Mouse (Mus musculus): ENCODE measurements around the gene Ppat. TPM values are rescaled to one million over a fixed set of nuclear protein-coding genes. Genes with fewer than 3 reads are reported as not detected.
A peak's percentile ranks its signal among the peaks of the same experiment; 100 is the strongest.

The Ppat gene
- polyA plus RNA-seq, 1 experiment: 17.2 TPM

- no peak for TF ChIP-seq POLR2A (IDR thresholded peaks at IDR 0.05; ENCODE audit: borderline replicate concordance, control insufficient read depth, low read depth, low read length)
- no peak for TF ChIP-seq CTCF (IDR thresholded peaks at IDR 0.05; ENCODE audit: control insufficient read depth, insufficient read depth, low read length)
- 48% methylated on average over 2 of the region's 2 CpGs for WGBS
- no peak overlapping the region for H3K27ac ChIP-seq (ENCODE audit: control insufficient read depth, insufficient read depth, low read depth, low read length, poor library complexity)
- no peak overlapping the region for H3K4me3 ChIP-seq (replicated peaks; ENCODE audit: control insufficient read depth, low read depth, low read length)
- H3K4me1 ChIP-seq (ENCODE audit: control insufficient read depth, insufficient read depth, low read length): no peaks in the 10 kb centered on the region; the same call in 1 of the 2 replicates
Measured at GRCm38 (mm10) chr5:76892608-76893007, 58.8 kb downstream of the Ppat start.

DNA sequence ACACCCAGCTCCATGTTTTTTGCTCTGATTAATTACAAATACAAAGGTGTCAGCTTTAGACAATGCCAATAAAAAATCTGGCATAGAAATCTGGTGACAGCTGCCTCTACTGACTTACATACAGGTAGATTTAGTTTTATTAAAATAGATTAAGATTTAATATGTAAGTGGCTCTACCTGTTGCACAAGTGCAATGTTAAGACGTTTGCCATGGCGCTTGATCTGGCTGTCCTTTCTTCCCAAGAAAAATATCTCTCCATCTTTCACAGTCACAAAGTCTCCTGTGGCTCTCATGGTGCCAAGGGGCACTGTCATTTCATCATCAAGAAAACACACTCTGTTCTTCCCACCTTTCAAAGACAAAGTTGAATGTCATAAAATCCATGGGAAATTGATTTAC is 64.4 kb downstream of the Ppat start:
- Histone ChIP-seq H3K27ac (ENCODE audit: control insufficient read depth, insufficient read depth, low read depth, low read length, poor library complexity) (no peak overlapping the region), H3K4me1 (ENCODE audit: control insufficient read depth, insufficient read depth, low read length) (no peaks in the 10 kb centered on the region; the same call in 1 of the 2 replicates), H3K4me3 (replicated peaks; ENCODE audit: control insufficient read depth, low read depth, low read length) (no peak overlapping the region)
- TF ChIP-seq CTCF (IDR thresholded peaks at IDR 0.05; ENCODE audit: control insufficient read depth, insufficient read depth, low read length) (no peak), POLR2A (IDR thresholded peaks at IDR 0.05; ENCODE audit: borderline replicate concordance, control insufficient read depth, low read depth, low read length) (no peak)
- WGBS: 76% methylated on average over 2 of the region's 2 CpGs

- WGBS: 89% methylated on average over 1 of the region's 1 CpGs
- H3K4me3 ChIP-seq (replicated peaks; ENCODE audit: control insufficient read depth, low read depth, low read length): no peak overlapping the region
- TF ChIP-seq POLR2A (IDR thresholded peaks at IDR 0.05; ENCODE audit: borderline replicate concordance, control insufficient read depth, low read depth, low read length): no peak
- no peak for TF ChIP-seq CTCF (IDR thresholded peaks at IDR 0.05; ENCODE audit: control insufficient read depth, insufficient read depth, low read length)
- H3K4me1 ChIP-seq (ENCODE audit: control insufficient read depth, insufficient read depth, low read length): no peaks in the 10 kb centered on the region
- H3K27ac ChIP-seq (ENCODE audit: control insufficient read depth, insufficient read depth, low read depth, low read length, poor library complexity): no peak overlapping the region
Measured at GRCm38 (mm10) chr5:76884107-76884506, 67.3 kb downstream of the Ppat start.

DNA sequence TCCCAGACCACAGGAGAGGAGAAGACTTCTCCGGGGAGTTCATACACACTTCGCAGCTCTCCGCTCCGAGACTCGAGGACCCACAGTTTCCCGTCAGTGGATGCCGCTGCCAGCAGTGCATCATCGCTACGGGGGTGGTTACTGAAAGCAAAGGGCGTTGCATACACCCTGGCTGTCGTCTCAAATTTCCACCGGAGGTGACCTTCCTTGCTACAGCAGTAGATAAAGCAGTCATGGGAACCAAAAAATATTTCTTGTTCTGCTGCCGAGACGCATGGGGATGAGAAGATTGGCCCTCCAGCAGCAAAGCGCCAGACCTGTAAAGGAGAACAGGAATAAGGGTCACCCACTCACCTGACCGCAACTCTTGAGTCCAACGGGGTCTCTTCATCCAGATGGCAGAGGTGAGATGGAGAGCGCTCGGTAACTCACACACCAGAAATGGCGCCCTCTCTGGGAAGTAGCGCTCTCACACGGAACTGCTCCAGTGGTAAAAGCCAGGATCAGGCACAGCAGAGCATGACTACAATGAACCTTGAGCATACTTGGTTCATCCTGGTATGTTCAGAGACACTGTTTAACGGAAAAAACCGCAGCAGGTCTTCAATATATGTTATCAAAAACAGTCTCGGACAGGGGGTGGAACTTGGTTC is 75.1 kb downstream of the Ppat start:
- no peak overlapping the region for H3K4me3 ChIP-seq (replicated peaks; ENCODE audit: control insufficient read depth, low read depth, low read length)
- no peak for TF ChIP-seq POLR2A (IDR thresholded peaks at IDR 0.05; ENCODE audit: borderline replicate concordance, control insufficient read depth, low read depth, low read length)
- TF ChIP-seq CTCF (IDR thresholded peaks at IDR 0.05; ENCODE audit: control insufficient read depth, insufficient read depth, low read length): no peak
- H3K4me1 ChIP-seq (ENCODE audit: control insufficient read depth, insufficient read depth, low read length): no peaks in the 10 kb centered on the region; the same call in 1 of the 2 replicates
- WGBS: 92% methylated on average over 25 of the region's 25 CpGs
- H3K27ac ChIP-seq (ENCODE audit: control insufficient read depth, insufficient read depth, low read depth, low read length, poor library complexity): no peak overlapping the region

DNA sequence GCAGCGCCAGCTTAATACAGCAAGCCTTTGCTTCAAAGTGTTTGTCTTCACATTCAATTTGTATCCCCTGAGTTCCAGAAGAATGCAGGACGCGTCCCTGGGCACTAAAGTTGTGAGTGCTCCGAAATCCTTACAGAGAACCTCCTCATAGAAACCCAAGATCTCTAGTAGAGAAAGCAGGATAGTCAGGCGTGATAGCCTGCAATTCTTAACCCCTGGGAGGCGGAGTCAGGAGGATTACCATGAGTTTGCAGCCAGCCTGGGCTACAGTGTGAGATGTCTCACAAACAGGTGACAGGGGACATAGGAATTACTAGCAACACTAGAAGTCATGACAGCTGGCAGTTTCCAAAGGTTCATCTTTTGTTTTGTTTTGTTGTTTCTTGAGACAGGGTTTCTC is 81.8 kb downstream of the Ppat start:
- H3K4me3 ChIP-seq (replicated peaks; ENCODE audit: control insufficient read depth, low read depth, low read length): peak overlapping the region; percentile 49
- WGBS: 44% methylated on average over 6 of the region's 6 CpGs

GRCm38 (mm10) chr5:76868693-76869286 is 82.6 kb downstream of the Ppat start:
- no peak for TF ChIP-seq POLR2A (IDR thresholded peaks at IDR 0.05; ENCODE audit: borderline replicate concordance, control insufficient read depth, low read depth, low read length)
- TF ChIP-seq CTCF (IDR thresholded peaks at IDR 0.05; ENCODE audit: control insufficient read depth, insufficient read depth, low read length): no peak
- WGBS: 28% methylated on average over 16 of the region's 16 CpGs
- Histone ChIP-seq H3K27ac (ENCODE audit: control insufficient read depth, insufficient read depth, low read depth, low read length, poor library complexity) (no peak overlapping the region), H3K4me3 (replicated peaks; ENCODE audit: control insufficient read depth, low read depth, low read length) (peak overlapping the region; percentile 49), H3K4me1 (ENCODE audit: control insufficient read depth, insufficient read depth, low read length) (no peaks in the 10 kb centered on the region)

More for the DNA sequence above, 81.8 kb downstream of the Ppat start:
- H3K4me1 ChIP-seq (ENCODE audit: control insufficient read depth, insufficient read depth, low read length): no peaks in the 10 kb centered on the region
- no peak for TF ChIP-seq CTCF (IDR thresholded peaks at IDR 0.05; ENCODE audit: control insufficient read depth, insufficient read depth, low read length)
- H3K27ac ChIP-seq (ENCODE audit: control insufficient read depth, insufficient read depth, low read depth, low read length, poor library complexity): no peak overlapping the region

GRCm38 (mm10) chr5:76866819-76867218 is 84.6 kb downstream of the Ppat start:
- no peak overlapping the region for H3K4me3 ChIP-seq (replicated peaks; ENCODE audit: control insufficient read depth, low read depth, low read length)
- TF ChIP-seq CTCF (IDR thresholded peaks at IDR 0.05; ENCODE audit: control insufficient read depth, insufficient read depth, low read length) (no peak), POLR2A (IDR thresholded peaks at IDR 0.05; ENCODE audit: borderline replicate concordance, control insufficient read depth, low read depth, low read length) (no peak)
- 90% methylated on average over 8 of the region's 8 CpGs for WGBS
- no peak overlapping the region for H3K27ac ChIP-seq (ENCODE audit: control insufficient read depth, insufficient read depth, low read depth, low read length, poor library complexity)
- H3K4me1 ChIP-seq (ENCODE audit: control insufficient read depth, insufficient read depth, low read length): no peaks in the 10 kb centered on the region

Other genes with a start within 250 kb of the Ppat start
- 11.6 and 16.5 TPM in 2 replicates for gene Aasdh, start 46.1 kb downstream of the Ppat start, polyA plus RNA-seq (2011; ENCODE audit: insufficient read depth, insufficient read length, low replicate concordance, missing spikeins)
- 76.6 and 84.6 TPM in 2 replicates for gene Paics, start 271 bp downstream of the Ppat start, polyA plus RNA-seq (2011; ENCODE audit: insufficient read depth, insufficient read length, low replicate concordance, missing spikeins)
- 66.7 and 73.8 TPM in 2 replicates for gene Srp72, start 23.1 kb upstream of the Ppat start, polyA plus RNA-seq (2011; ENCODE audit: insufficient read depth, insufficient read length, low replicate concordance, missing spikeins)
- 1.9 TPM in 1 of 2 replicates, not detected in the other for gene Arl9, start 52.5 kb upstream of the Ppat start, polyA plus RNA-seq (2011; ENCODE audit: insufficient read depth, insufficient read length, low replicate concordance, missing spikeins)
- 0.92 TPM in 1 of 2 replicates, not detected in the other for gene Thegl, start 64.4 kb upstream of the Ppat start, polyA plus RNA-seq (2011; ENCODE audit: insufficient read depth, insufficient read length, low replicate concordance, missing spikeins)
- gene Hopx, start 163.5 kb upstream of the Ppat start, polyA plus RNA-seq (2011; ENCODE audit: insufficient read depth, insufficient read length, low replicate concordance, missing spikeins): 8.3 TPM in 2 replicates

All from bone marrow, adult 2 months (tissue).